Mouse (Mus musculus) c-Kit-positive CD71-negative TER-119-negative erythroid progenitor cells, embryonic 14.5 days (primary cell): ENCODE measurements at regions not wholly inside any gene's neighbourhood (a gene's known extent, or its start where the extent isn't known, plus 50 kb on each side); places are given as distances from the start of the nearest gene placed in this dataset.

Source experiments
- DNase-seq: peaks from one replicate; pipeline ENCODE4 v3.0.0-alpha.2; 2013; ENCODE audit warnings: low read depth

DNA sequence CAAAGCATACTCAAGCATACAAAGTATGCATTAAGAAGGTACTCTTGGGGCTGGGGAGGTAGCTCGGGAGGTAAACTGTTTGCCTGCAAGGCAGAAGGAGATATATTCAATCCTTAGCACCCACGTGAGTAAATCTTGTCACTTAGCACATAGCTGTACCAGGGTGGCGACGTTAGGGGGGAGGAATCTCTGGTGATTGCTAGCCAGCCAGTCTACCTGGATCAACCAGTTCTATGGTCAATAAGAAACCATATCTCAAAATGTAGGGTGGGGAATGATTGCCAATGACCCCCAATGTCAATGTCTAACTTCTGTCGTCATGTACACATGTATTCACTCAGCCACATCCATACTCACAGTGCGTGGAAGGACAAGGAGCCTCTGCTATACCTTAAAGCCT lies 214.5 kb downstream of the CK137956 start:
- DNase-seq: no peak

GRCm38 (mm10) chr4:127750781-127751180 lies 220.0 kb downstream of the CK137956 start:
- no peak for DNase-seq

DNA sequence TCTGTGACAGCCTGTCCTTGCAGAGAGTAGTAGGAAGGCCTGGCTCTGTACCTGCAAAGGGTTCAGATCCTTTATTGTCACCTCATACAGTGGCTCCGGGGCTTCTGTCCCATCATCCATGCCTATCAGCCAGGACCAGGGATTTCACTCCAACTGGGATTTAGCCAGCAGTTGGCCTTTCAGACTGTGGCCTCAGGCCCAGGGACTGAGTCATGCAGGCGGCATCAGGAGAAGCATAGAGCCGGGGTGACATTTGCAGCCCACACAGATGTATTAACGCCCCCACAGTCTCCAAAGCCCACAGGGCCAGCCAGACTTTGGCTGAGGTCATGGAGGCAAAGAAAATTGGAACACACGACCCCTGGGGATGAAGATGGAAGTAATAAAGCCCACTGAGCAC lies 222.9 kb downstream of the CK137956 start:
- no peak for DNase-seq

GRCm38 (mm10) chr4:127736781-127737180 lies 234.0 kb downstream of the CK137956 start:
- DNase-seq: no peak

- no peak for DNase-seq
Measured at GRCm38 (mm10) chr4:127736151-127736550, 234.6 kb downstream of the CK137956 start.

DNA sequence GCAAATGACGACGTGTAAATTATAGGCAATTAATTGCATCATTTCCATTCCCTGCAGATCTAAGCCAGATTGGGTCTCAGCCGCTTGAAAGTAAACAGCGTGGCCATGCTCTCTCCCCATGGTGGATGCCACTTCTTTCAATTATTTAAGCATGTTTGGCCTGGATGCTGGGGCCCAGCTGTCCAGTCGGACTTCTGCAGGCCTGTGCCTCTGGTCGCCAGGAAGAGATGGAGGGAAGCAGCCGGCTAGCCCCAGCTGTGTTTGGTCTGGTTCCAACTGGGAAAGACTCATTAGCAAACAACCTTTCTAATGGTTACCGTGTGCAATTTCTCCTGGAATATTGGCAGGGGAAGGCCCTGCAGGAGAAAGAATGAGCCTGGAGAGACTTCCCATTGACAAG lies 236.1 kb downstream of the CK137956 start:
- DNase-seq: no peak

GRCm38 (mm10) chr4:127718661-127719060 lies 252.1 kb downstream of the CK137956 start:
- no peak for DNase-seq

DNA sequence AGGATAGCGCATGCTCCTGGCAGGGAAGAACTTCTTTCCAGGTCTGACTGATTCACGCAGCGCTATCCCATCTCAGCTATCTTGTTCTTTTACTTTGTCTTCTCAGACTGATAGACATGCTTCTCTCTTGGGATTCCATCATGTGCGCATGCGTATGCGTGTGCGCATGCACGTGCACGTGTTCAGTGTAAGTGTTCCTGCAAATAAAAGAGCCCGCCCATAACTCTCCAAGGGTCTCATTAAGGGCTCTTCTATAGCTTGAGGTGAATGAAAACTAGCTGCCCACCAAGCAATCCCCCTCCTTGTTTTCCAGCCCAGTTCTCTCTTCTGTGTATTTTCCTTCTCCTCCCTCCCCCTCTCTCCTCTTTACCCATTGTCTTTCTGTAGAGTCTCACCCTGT lies 258.5 kb downstream of the CK137956 start:
- DNase-seq: no peak

DNA sequence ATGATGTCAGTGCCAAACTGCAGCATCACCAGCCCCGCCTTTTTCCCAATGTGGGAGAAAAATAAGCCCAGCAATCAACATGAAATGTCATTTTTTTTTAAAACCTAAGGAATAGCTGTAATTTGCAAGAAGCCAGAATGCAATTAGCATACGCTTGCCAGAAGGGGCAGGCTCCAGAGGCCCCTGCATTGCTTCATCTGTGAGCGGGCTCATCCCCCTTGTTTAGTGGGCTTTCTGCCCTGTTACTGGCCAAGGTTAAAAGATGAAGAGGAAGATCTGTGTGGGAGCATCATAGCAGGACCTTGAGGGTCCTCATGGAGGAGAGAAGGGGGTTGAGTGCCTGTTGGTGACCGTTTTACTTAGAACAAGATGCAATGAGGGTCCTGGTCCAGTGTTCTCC lies 259.9 kb downstream of the CK137956 start:
- DNase-seq: no peak

DNA sequence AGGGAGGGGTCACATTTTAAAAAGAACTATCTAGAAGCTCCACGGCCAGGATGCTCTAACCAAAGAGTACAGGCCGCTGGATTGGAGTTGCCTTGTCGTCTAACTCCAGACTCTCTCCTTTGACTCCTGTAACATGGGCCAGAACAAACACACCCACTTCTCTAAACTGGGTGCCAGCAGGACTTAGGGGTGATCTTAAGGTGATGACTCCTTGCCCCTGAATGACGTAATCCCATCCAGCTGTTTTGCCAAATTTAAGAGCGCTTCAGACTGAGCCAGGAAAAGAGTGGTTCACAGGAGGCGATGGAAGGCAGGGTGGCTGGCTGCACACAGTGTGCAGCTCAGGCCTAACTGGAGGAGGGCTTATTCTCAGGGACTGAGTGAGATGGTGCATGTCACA lies 261.0 kb downstream of the CK137956 start:
- no peak for DNase-seq

- no peak for DNase-seq
Measured at GRCm38 (mm10) chr4:127708186-127708585, 262.6 kb downstream of the CK137956 start.

GRCm38 (mm10) chr4:127707126-127707525 lies 263.6 kb downstream of the CK137956 start:
- no peak for DNase-seq

- no peak for DNase-seq
Measured at GRCm38 (mm10) chr4:127701651-127702050, 269.1 kb downstream of the CK137956 start.

GRCm38 (mm10) chr4:127689986-127690385 lies 280.8 kb downstream of the CK137956 start:
- no peak for DNase-seq

DNA sequence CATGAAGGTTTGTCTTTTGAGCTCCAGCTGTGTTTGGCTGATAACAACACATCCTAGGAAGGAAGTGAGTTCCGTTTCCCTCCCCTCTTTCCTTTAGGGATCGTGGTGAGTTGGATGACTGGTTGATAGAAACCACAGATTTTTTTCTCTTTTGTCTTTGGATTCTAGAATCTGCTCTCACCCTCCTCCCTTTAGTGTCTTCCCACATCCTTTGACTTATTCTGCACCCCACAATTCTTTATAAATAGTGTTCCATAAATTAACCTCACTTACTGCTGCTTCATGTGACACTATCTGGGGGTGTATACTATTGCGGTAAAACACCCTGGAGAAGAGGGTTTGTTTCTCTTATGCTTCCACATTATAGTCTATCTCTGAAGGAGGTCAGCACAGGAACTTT lies 285.7 kb downstream of the CK137956 start:
- DNase-seq: no peak

- no peak for DNase-seq
Measured at GRCm38 (mm10) chr4:127679391-127679790, 291.4 kb downstream of the CK137956 start.

DNA sequence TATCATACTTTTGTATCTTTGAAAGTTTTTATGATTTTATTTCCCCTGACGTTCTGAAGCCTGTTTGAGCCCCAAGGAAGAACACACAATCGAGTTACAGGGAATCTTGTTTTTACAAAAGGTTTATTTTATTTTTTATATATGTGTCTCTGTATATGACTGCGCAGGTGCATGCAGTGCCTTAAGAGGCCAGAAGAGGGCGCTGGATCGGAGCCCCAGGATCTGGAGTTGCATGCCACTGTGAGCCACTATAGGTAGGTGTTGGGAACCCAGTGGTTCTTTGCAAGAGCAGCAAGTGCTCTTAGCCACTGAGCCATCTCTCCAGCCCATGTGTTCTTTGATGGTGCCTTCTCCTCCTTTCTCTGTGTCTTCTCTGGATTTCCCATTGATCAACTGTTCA lies 292.3 kb downstream of the CK137956 start:
- DNase-seq: no peak

- no peak for DNase-seq
Measured at GRCm38 (mm10) chr4:127675745-127676315, 294.9 kb downstream of the CK137956 start.

- no peak for DNase-seq
Measured at GRCm38 (mm10) chr4:127659950-127660349, 302.0 kb upstream of the Gjb5 start.

- DNase-seq: no peak
Measured at GRCm38 (mm10) chr4:127651601-127652000, 293.6 kb upstream of the Gjb5 start.

DNA sequence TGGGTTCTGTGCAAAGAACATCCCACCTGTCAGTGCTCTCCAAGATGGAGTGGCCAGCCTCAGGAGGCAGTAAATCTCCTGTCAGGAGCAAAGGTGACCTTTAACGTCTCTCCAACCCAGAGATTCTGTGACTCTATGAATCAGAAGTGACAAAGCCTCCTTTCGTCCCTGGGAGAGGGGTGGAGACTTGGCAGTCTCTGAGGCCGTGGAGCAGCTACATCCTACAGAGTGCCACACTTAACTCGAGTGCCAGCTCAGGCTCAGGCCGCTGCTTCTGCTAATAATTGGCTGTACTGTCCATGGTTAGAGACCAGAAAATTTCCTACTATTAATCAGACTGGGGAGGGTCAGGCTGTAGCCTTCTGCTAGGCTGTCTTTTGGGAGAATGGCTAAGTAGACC lies 290.0 kb upstream of the Gjb5 start:
- DNase-seq: no peak

DNA sequence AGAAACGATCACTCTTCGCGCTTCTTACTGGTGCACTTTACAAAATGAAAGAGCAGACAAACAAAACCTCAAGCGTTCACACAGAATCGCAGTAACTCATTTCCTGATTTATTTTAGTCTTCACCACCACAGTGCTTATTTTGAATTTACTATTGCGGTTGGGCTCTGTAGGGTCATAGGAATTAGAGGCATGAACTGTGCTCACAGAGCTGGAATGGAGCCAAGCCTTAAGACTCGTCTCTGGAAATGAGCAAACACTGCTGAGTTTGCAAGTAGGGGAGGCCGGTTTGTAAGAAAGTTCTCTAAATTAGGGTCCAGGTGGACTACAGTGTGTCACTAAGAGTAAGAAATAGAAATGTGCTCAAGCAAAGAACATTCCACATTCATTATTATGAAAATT lies 289.2 kb upstream of the Gjb5 start:
- DNase-seq: no peak

DNA sequence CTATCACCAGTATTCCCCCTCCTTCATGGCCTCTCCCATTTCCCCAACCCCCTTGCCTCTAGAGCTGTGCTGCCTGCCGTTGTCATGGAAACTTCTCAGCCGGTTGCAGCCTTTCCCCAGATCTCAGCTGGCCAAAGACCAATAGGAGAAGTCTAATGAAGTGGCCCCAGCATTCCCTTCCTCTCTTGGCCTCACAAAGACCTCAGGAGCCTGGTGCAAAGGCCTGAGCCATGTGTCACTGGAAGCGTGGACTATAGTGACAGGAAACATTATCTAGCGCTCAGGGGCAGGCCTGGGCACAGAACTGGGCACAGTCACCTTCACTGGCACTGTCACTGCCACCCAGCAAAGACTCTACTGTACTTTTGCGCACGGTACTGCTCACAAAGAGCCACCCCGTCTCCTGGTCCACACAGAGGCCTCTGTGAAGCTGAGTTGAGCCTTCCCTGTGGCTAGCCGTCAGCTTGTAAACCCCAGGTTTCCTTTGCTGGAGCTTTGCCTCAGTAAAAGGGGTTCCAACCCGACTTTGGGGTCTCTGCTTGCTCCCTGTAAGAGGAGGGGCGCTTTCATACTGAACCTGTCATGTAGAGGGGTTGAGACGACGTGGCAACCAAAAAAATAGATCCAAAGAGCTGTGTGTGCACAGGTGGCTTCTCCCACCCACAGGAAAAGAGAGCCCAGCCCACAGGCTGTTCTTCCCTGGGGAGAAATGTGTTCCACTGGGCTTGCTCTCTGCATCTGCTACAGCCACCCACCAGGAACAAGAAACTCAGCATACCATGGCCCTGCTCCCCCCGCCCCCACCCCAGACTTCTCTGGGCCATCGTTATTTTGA lies 282.5 kb upstream of the Gjb5 start:
- no peak for DNase-seq

- no peak for DNase-seq
Measured at GRCm38 (mm10) chr4:127639765-127640164, 281.8 kb upstream of the Gjb5 start.
